Mouse (Mus musculus): ENCODE measurements around the gene Acot11. TPM values are rescaled to one million over a fixed set of nuclear protein-coding genes. Genes with fewer than 3 reads are reported as not detected.
A peak's percentile ranks its signal among the peaks of the same experiment; 100 is the strongest.
"Not testable (repeated sequence)": the region's sequence is repeated elsewhere in the genome, so short reads cannot be mapped to it uniquely, and the experiment has no call there.

The Acot11 gene
- total RNA-seq, 2 experiments from 2014 or later: 10.9 to 11.9 TPM

GRCm38 (mm10) chr4:106815396-106816324, 10.9 kb upstream of the Acot11 start:
- no peak for ATAC-seq (ENCODE audit: poor library complexity, severe bottlenecking)

- ATAC-seq (ENCODE audit: poor library complexity, severe bottlenecking): no peak
Measured at GRCm38 (mm10) chr4:106811162-106811561, 6.4 kb upstream of the Acot11 start.

- ATAC-seq (ENCODE audit: poor library complexity, severe bottlenecking): peak; percentile 53; the same call in 1 of the 2 replicates
Measured at GRCm38 (mm10) chr4:106810039-106810438, 5.2 kb upstream of the Acot11 start.

- no peak for ATAC-seq (ENCODE audit: poor library complexity, severe bottlenecking)
Measured at GRCm38 (mm10) chr4:106807287-106807686, 2.5 kb upstream of the Acot11 start.

- no peak for ATAC-seq (ENCODE audit: poor library complexity, severe bottlenecking)
Measured at GRCm38 (mm10) chr4:106805890-106806289, 1.1 kb upstream of the Acot11 start.

- peak; percentile 90 for ATAC-seq (ENCODE audit: poor library complexity, severe bottlenecking)
Measured at GRCm38 (mm10) chr4:106804201-106804909, 443 bp downstream of the Acot11 start.

- ATAC-seq (ENCODE audit: poor library complexity, severe bottlenecking): peak; percentile 51
Measured at GRCm38 (mm10) chr4:106803781-106804180, 1.0 kb downstream of the Acot11 start.

GRCm38 (mm10) chr4:106799772-106800336, 4.9 kb downstream of the Acot11 start:
- ATAC-seq (ENCODE audit: poor library complexity, severe bottlenecking): no peak

GRCm38 (mm10) chr4:106798908-106799546, 5.8 kb downstream of the Acot11 start:
- ATAC-seq (ENCODE audit: poor library complexity, severe bottlenecking): no peak

GRCm38 (mm10) chr4:106795289-106795688, 9.5 kb downstream of the Acot11 start:
- no peak for ATAC-seq (ENCODE audit: poor library complexity, severe bottlenecking)

- ATAC-seq (ENCODE audit: poor library complexity, severe bottlenecking): peak; percentile 86
Measured at GRCm38 (mm10) chr4:106794247-106794646, 10.6 kb downstream of the Acot11 start.

GRCm38 (mm10) chr4:106793826-106794225, 11.0 kb downstream of the Acot11 start:
- not testable (repeated sequence) for ATAC-seq (ENCODE audit: poor library complexity, severe bottlenecking)

GRCm38 (mm10) chr4:106792276-106792675, 12.5 kb downstream of the Acot11 start:
- ATAC-seq (ENCODE audit: poor library complexity, severe bottlenecking): no peak

- ATAC-seq (ENCODE audit: poor library complexity, severe bottlenecking): no peak
Measured at GRCm38 (mm10) chr4:106790938-106791337, 13.9 kb downstream of the Acot11 start.

GRCm38 (mm10) chr4:106790218-106790617, 14.6 kb downstream of the Acot11 start:
- not testable (repeated sequence) for ATAC-seq (ENCODE audit: poor library complexity, severe bottlenecking)

- no peak for ATAC-seq (ENCODE audit: poor library complexity, severe bottlenecking)
Measured at GRCm38 (mm10) chr4:106789705-106790104, 15.1 kb downstream of the Acot11 start.

GRCm38 (mm10) chr4:106788627-106789026, 16.2 kb downstream of the Acot11 start:
- no peak for ATAC-seq (ENCODE audit: poor library complexity, severe bottlenecking)

GRCm38 (mm10) chr4:106787830-106788229, 17.0 kb downstream of the Acot11 start:
- ATAC-seq (ENCODE audit: poor library complexity, severe bottlenecking): peak; percentile 53

GRCm38 (mm10) chr4:106785753-106786540, 18.9 kb downstream of the Acot11 start:
- ATAC-seq (ENCODE audit: poor library complexity, severe bottlenecking): no peak

GRCm38 (mm10) chr4:106785345-106785744, 19.5 kb downstream of the Acot11 start:
- no peak for ATAC-seq (ENCODE audit: poor library complexity, severe bottlenecking)

Measured in megakaryocyte, adult 5-6 weeks (primary cell).